Mouse (Mus musculus) adrenal gland, postnatal 0 days (tissue): ENCODE results near the gene Gm8765. TPM values are rescaled to one million over a fixed set of nuclear protein-coding genes. Genes with fewer than 3 reads are reported as not detected.

ENCODE experiments used
- microRNA-seq: library from miRNA; unstranded; fragments of <30 nt; microRNA quantifications from one replicate; pipeline ENCODE4, GENCODE M21; 2016; ENCODE audit warnings: borderline replicate concordance; ENCODE audit not compliant: insufficient number of aligned reads
- polyA plus RNA-seq: library from polyadenylated mRNA; unstranded; fragments of >200 nt; fragmentation: Nextera tagmentation; extraction: Ambion mirVana; gene quantifications from 2 replicates; pipeline ENCODE4 v1.2.1, GENCODE M21; 2015

Gm8765 gene
- not detected in 2 replicates for polyA plus RNA-seq

GRCm38 (mm10) chr13:50698012-50698411 lies at the start of gene Gm8765:
TSS of gene Gm8765 (plus strand) at chr13:50698312.

Small RNAs within 50 kb of the gene (microRNA-seq; reads per million reads assigned to microRNA genes)
- gene Gm23952: not detected

Other genes with a start within 250 kb of the Gm8765 start
- not detected in 2 replicates for gene Nutm2, start 231.0 kb upstream of the Gm8765 start, polyA plus RNA-seq
- not detected in 2 replicates for gene Gm904, start 55.1 kb upstream of the Gm8765 start, polyA plus RNA-seq